28 mouse cellular contexts compared by ENCODE assay signal in genomic region chr1:169368758-169369157, GRCm38 (mm10).
DNase-seq lines count a peak whose midpoint lies in the region; ATAC-seq and TF ChIP-seq lines count a peak whose summit lies in the region.
"Had no signal": no experiment of that assay in that cellular context is flagged by ENCODE, and none has a peak within 500 bp of the region (broad histone marks: within the 10 kb centered on the region; RNA-seq: fewer than 3 reads in every experiment).

No protein-coding gene starts in this region.

- H3K4me3 ChIP-seq in heart, embryonic 12.5 days, result no peak overlapping the region
- H3K4me3 ChIP-seq in kidney, postnatal 0 days (replicated peaks; ENCODE audit: low read depth, low read length), result no peak overlapping the region
- no peak overlapping the region for H3K4me3 ChIP-seq in midbrain, embryonic 11.5 days (ENCODE audit: low read depth, low read length)
- H3K4me3 ChIP-seq in midbrain, embryonic 15.5 days, result no peak overlapping the region
- H3K4me3 ChIP-seq: erythroblast, embryonic 14.5 days; hindbrain, embryonic 10.5 days; hindbrain, embryonic 15.5 days; liver, embryonic 13.5 days; midbrain, embryonic 10.5 days; myocyte; neural tube, embryonic 12.5 days had no signal

- ATAC-seq in heart, embryonic 12.5 days (ENCODE audit: insufficient number of reproducible peaks, low FRiP score), result no peak
- ATAC-seq in kidney, postnatal 0 days (replicated peaks; ENCODE audit: low FRiP score, low read depth), result no peak
- ATAC-seq in midbrain, embryonic 11.5 days (ENCODE audit: low FRiP score), result no peak
- no peak for ATAC-seq in midbrain, embryonic 15.5 days (replicated peaks)
- ATAC-seq: inflammation-experienced regulatory T-cells, adult 6 months had no signal

- no peak overlapping the region for H3K9ac ChIP-seq in heart, embryonic 12.5 days
- H3K9ac ChIP-seq in kidney, postnatal 0 days (ENCODE audit: low read depth, low read length), result no peak overlapping the region
- no peak overlapping the region for H3K9ac ChIP-seq in midbrain, embryonic 11.5 days (ENCODE audit: low read length)
- no peak overlapping the region for H3K9ac ChIP-seq in midbrain, embryonic 15.5 days
- H3K9ac ChIP-seq: forebrain, postnatal 0 days; hindbrain, embryonic 15.5 days; liver, embryonic 13.5 days; neural tube, embryonic 12.5 days had no signal

- H3K9me3 ChIP-seq in heart, embryonic 12.5 days (replicated peaks), result no peaks in the 10 kb centered on the region
- no peaks in the 10 kb centered on the region for H3K9me3 ChIP-seq in kidney, postnatal 0 days (replicated peaks; ENCODE audit: low read length)
- no peaks in the 10 kb centered on the region for H3K9me3 ChIP-seq in midbrain, embryonic 11.5 days (ENCODE audit: control insufficient read depth, low read length)
- no peaks in the 10 kb centered on the region for H3K9me3 ChIP-seq in midbrain, embryonic 15.5 days
- H3K9me3 ChIP-seq: hindbrain, embryonic 10.5 days; hindbrain, embryonic 15.5 days; liver, embryonic 13.5 days; midbrain, embryonic 10.5 days; neural tube, embryonic 12.5 days had no signal

- no peaks in the 10 kb centered on the region for H3K4me1 ChIP-seq in heart, embryonic 12.5 days (replicated peaks)
- H3K4me1 ChIP-seq in kidney, postnatal 0 days (replicated peaks; ENCODE audit: insufficient read depth, low read length), result peaks cover 9% of the 10 kb centered on the region
- H3K4me1 ChIP-seq in midbrain, embryonic 11.5 days (ENCODE audit: control insufficient read depth, insufficient read depth, low read length), result peaks cover 4% of the 10 kb centered on the region; the same call in 1 of the 2 replicates
- H3K4me1 ChIP-seq in midbrain, embryonic 15.5 days, result peaks cover 7% of the 10 kb centered on the region
- H3K4me1 ChIP-seq: liver, embryonic 13.5 days had no signal

- H3K4me2 ChIP-seq in heart, embryonic 12.5 days, result no peak overlapping the region
- H3K4me2 ChIP-seq in kidney, postnatal 0 days (ENCODE audit: low read length), result no peak overlapping the region
- no peak overlapping the region for H3K4me2 ChIP-seq in midbrain, embryonic 11.5 days
- H3K4me2 ChIP-seq in midbrain, embryonic 15.5 days, result no peak overlapping the region
- H3K4me2 ChIP-seq: heart, embryonic 11.5 days; hindbrain, embryonic 15.5 days; liver, embryonic 13.5 days; neural tube, embryonic 12.5 days had no signal

- WGBS in heart, embryonic 12.5 days, result 36% methylated on average over 3 of the region's 3 CpGs
- 9% methylated on average over 3 of the region's 3 CpGs for WGBS in kidney, postnatal 0 days
- 75% methylated on average over 3 of the region's 3 CpGs for WGBS in midbrain, embryonic 11.5 days
- WGBS in midbrain, embryonic 15.5 days, result 61% methylated on average over 3 of the region's 3 CpGs

- DNase-seq in heart, adult 8-10 months (ENCODE audit: low spot score), result peak; percentile 29
- peak; percentile 62 for DNase-seq in kidney, postnatal 0 days (ENCODE audit: low spot score)
- no peak for DNase-seq in kidney, adult 11 months
- peak; percentile 66 for DNase-seq in midbrain, embryonic 11.5 days (ENCODE audit: low spot score, missing footprints)
- DNase-seq in gastrocnemius, postnatal 25 days, result no peak
- DNase-seq: adrenal gland, adult 8-10 months; cerebellum, adult 8-10 months; cerebellum, postnatal 25 days; layer of hippocampus, postnatal 36 days; left cerebral cortex, postnatal 4 days; liver, embryonic 13.5 days; lung, adult 2 months; lung, postnatal 14 days; right cerebral cortex, adult 18-20 months; spleen, adult 18-20 months; thymus, postnatal 25 days had no signal

- H3K36me3 ChIP-seq in heart, embryonic 12.5 days, result no peaks in the 10 kb centered on the region
- no peaks in the 10 kb centered on the region for H3K36me3 ChIP-seq in kidney, postnatal 0 days (ENCODE audit: insufficient read depth, low read length)
- no peaks in the 10 kb centered on the region for H3K36me3 ChIP-seq in midbrain, embryonic 11.5 days (ENCODE audit: control insufficient read depth, insufficient read depth, low read length)
- no peaks in the 10 kb centered on the region for H3K36me3 ChIP-seq in midbrain, embryonic 15.5 days (replicated peaks)
- H3K36me3 ChIP-seq: G1E; hindbrain, embryonic 10.5 days; hindbrain, embryonic 15.5 days; liver, embryonic 13.5 days; midbrain, embryonic 10.5 days; neural tube, embryonic 12.5 days had no signal

- H3K27ac ChIP-seq in heart, embryonic 12.5 days (ENCODE audit: poor library complexity, severe bottlenecking), result no peak overlapping the region
- no peak overlapping the region for H3K27ac ChIP-seq in kidney, postnatal 0 days
- H3K27ac ChIP-seq in midbrain, embryonic 11.5 days (ENCODE audit: low read depth, low read length), result no peak overlapping the region
- no peak overlapping the region for H3K27ac ChIP-seq in midbrain, embryonic 15.5 days
- H3K27ac ChIP-seq: hindbrain, embryonic 15.5 days; liver, embryonic 13.5 days; midbrain, embryonic 10.5 days; neural tube, embryonic 12.5 days had no signal

- TF ChIP-seq CTCF in kidney, postnatal 0 days (IDR thresholded peaks at IDR 0.05; ENCODE audit: low read depth), result no peak

- no peaks in the 10 kb centered on the region for H3K27me3 ChIP-seq in heart, embryonic 12.5 days (replicated peaks)
- no peaks in the 10 kb centered on the region for H3K27me3 ChIP-seq in kidney, postnatal 0 days (ENCODE audit: insufficient read depth, low read length)
- H3K27me3 ChIP-seq in midbrain, embryonic 11.5 days (ENCODE audit: control insufficient read depth, insufficient read depth, low read length), result no peaks in the 10 kb centered on the region
- H3K27me3 ChIP-seq in midbrain, embryonic 15.5 days (replicated peaks), result no peaks in the 10 kb centered on the region
- H3K27me3 ChIP-seq: hindbrain, embryonic 15.5 days; liver, embryonic 13.5 days; neural tube, embryonic 12.5 days had no signal

Comparison
In these comparisons a context has a peak if more than half of its experiments do, and no peak if none do; other contexts are left out.
1. DNase-seq: peak in heart, adult 8-10 months (single experiment), kidney, postnatal 0 days (single experiment) and midbrain, embryonic 11.5 days (single experiment); none in kidney, adult 11 months (single experiment) and gastrocnemius, postnatal 25 days (single experiment).